Mouse (Mus musculus) MEL (cell line): Measurements from ENCODE around the gene Ube2g2.

Experiments
- CTCF ChIP-seq, 3 experiments: IDR thresholded peaks in 2 of 3; conservative IDR thresholded peaks in 1 of 3; 2 replicates each; pipeline ENCODE4 v1.5.1; 2011 to 2012; ENCODE audit warnings: low read length in 3 of 3, low read depth in 2 of 3, mild to moderate bottlenecking in 2 of 3, improper control_type of control experiment in 1 of 3, inconsistent platforms in 1 of 3, mixed read lengths in 1 of 3, moderate library complexity in 1 of 3; ENCODE audit not compliant: control insufficient read depth in 1 of 3, insufficient read depth in 1 of 3, poor library complexity in 1 of 3, severe bottlenecking in 1 of 3
- GATA1 ChIP-seq: IDR thresholded peaks from 2 replicates; pipeline ENCODE4 v1.6.1; 2011; ENCODE audit warnings: low read depth, low read length, improper control_type of control experiment
- MAFK ChIP-seq: IDR thresholded peaks from 2 replicates; pipeline ENCODE4 v1.6.1; 2011; ENCODE audit warnings: low read depth, mild to moderate bottlenecking, low read length, improper control_type of control experiment, borderline replicate concordance
- MAZ ChIP-seq: IDR thresholded peaks from 2 replicates; pipeline ENCODE4 v1.6.1; 2012; ENCODE audit warnings: low read depth, mild to moderate bottlenecking, inconsistent platforms, low read length, improper control_type of control experiment
- RCOR1 ChIP-seq: IDR thresholded peaks from 2 replicates; pipeline ENCODE4 v1.6.1; 2012; ENCODE audit warnings: low read depth, mild to moderate bottlenecking, inconsistent platforms, low read length, improper control_type of control experiment
- SMC3 ChIP-seq: IDR thresholded peaks from 2 replicates; pipeline ENCODE4 v1.6.1; 2011; ENCODE audit warnings: low read depth, low read length, improper control_type of control experiment
- USF2 ChIP-seq, 2 experiments: IDR thresholded peaks; 2 replicates each; pipeline ENCODE4 v1.6.1; 2011 to 2012; ENCODE audit warnings: improper control_type of control experiment in 2 of 2, low read length in 2 of 2, borderline replicate concordance in 1 of 2, inconsistent platforms in 1 of 2, low read depth in 1 of 2, mild to moderate bottlenecking in 1 of 2; ENCODE audit not compliant: insufficient read depth in 1 of 2
- ZC3H11A ChIP-seq: IDR thresholded peaks from 2 replicates; pipeline ENCODE4 v1.6.1; 2012; ENCODE audit warnings: low read depth, mild to moderate bottlenecking, inconsistent platforms, low read length, improper control_type of control experiment
- ZKSCAN1 ChIP-seq: IDR thresholded peaks from 2 replicates; pipeline ENCODE4 v1.6.1; 2012; ENCODE audit warnings: low read depth, mild to moderate bottlenecking, inconsistent platforms, low read length, improper control_type of control experiment, moderate library complexity

GRCm38 (mm10) chr10:77677562-77677961 is 55.5 kb downstream of the Ube2g2 start:
- TF ChIP-seq RCOR1 (no peak), CTCF (IDR thresholded peaks at IDR 0.05 in 2 of 3, conservative IDR thresholded peaks at IDR 0.05 in 1 of 3; ENCODE audit: control insufficient read depth in 1 of 3, insufficient read depth in 1 of 3, low read depth in 2 of 3, low read length in 3 of 3, poor library complexity in 1 of 3, severe bottlenecking in 1 of 3) (no peak), MAZ (no peak), SMC3 (no peak), ZC3H11A (no peak), MAFK (no peak), GATA1 (no peak), ZKSCAN1 (no peak), USF2 (IDR thresholded peaks at IDR 0.05; ENCODE audit: borderline replicate concordance in 1 of 2, insufficient read depth in 1 of 2, low read depth in 1 of 2, low read length in 2 of 2) (no peak)
